Mouse (Mus musculus) myocyte (in vitro differentiated cells): ENCODE data around the gene Cadm2.

Source experiments
- CEBPB ChIP-seq: IDR thresholded peaks from 2 replicates; pipeline ENCODE4 v1.6.1; 2011; ENCODE audit warnings: mild to moderate bottlenecking, moderate library complexity; ENCODE audit not compliant: poor library complexity, insufficient read depth, severe bottlenecking
- E2F4 ChIP-seq: IDR thresholded peaks from one replicate; pipeline ENCODE4 v1.6.1; 2011; ENCODE audit warnings: mild to moderate bottlenecking, control low read depth, moderate library complexity; ENCODE audit not compliant: insufficient read depth
- MYOG ChIP-seq, 3 experiments: IDR thresholded peaks; one replicate each; pipeline ENCODE4 v1.6.1; 2011; ENCODE audit warnings: control low read depth in 2 of 3, low read depth in 2 of 3, mild to moderate bottlenecking in 2 of 3; ENCODE audit not compliant: insufficient read length in 2 of 3, control insufficient read depth in 1 of 3, insufficient read depth in 1 of 3
- POLR2A ChIP-seq: IDR thresholded peaks from one replicate; pipeline ENCODE4 v1.6.1; 2011; ENCODE audit warnings: low read depth, mild to moderate bottlenecking, control low read depth, moderate library complexity; ENCODE audit not compliant: insufficient read length
- TCF12 ChIP-seq: IDR thresholded peaks from one replicate; pipeline ENCODE4 v1.6.1; 2011; ENCODE audit warnings: mild to moderate bottlenecking, control low read depth; ENCODE audit not compliant: poor library complexity, insufficient read depth, severe bottlenecking
- USF1 ChIP-seq: IDR thresholded peaks from one replicate; pipeline ENCODE4 v1.6.1; 2011; ENCODE audit warnings: low read depth, mild to moderate bottlenecking, control low read depth, moderate library complexity

GRCm38 (mm10) chr16:66900664-66901063 is 720.0 kb downstream of the Cadm2 start:
- TF ChIP-seq POLR2A = no peak
- no peak for TF ChIP-seq CEBPB
- no peak for TF ChIP-seq MYOG (IDR thresholded peaks at IDR 0.05; ENCODE audit: control insufficient read depth in 1 of 3, insufficient read depth in 1 of 3, insufficient read length in 2 of 3, low read depth in 2 of 3)
- TF ChIP-seq USF1 = no peak
- TF ChIP-seq E2F4 = no peak
- no peak for TF ChIP-seq TCF12
